Mouse (Mus musculus): ENCODE measurements around the gene Rchy1. TPM values are rescaled to one million over a fixed set of nuclear protein-coding genes. Genes with fewer than 3 reads are reported as not detected.
A peak's percentile ranks its signal among the peaks of the same experiment; 100 is the strongest.
"Not testable (repeated sequence)": the region's sequence is repeated elsewhere in the genome, so short reads cannot be mapped to it uniquely, and the experiment has no call there.

The Rchy1 gene
- polyA plus RNA-seq, 1 experiment from 2014 or later, result 40.9 TPM

- WGBS, result 100% methylated on average over 4 of the region's 4 CpGs
- ATAC-seq (ENCODE audit: low FRiP score) (no peak), DNase-seq (ENCODE audit: low spot score, missing footprints) (no peak)
- Histone ChIP-seq H3K27me3 (ENCODE audit: control insufficient read depth, insufficient read depth, low read length) (no peaks in the 10 kb centered on the region), H3K4me1 (ENCODE audit: control insufficient read depth, insufficient read depth, low read length) (no peaks in the 10 kb centered on the region), H3K9ac (ENCODE audit: low read length) (no peak overlapping the region), H3K4me2 (no peak overlapping the region), H3K9me3 (ENCODE audit: control insufficient read depth, low read length) (no peaks in the 10 kb centered on the region), H3K4me3 (ENCODE audit: low read depth, low read length) (no peak overlapping the region), H3K27ac (ENCODE audit: low read depth, low read length) (no peak overlapping the region), H3K36me3 (ENCODE audit: control insufficient read depth, insufficient read depth, low read length) (peaks cover 7% of the 10 kb centered on the region; the same call in 1 of the 2 replicates)
Observed at GRCm38 (mm10) chr5:91947008-91947407, 15.9 kb downstream of the Rchy1 start.

GRCm38 (mm10) chr5:91945609-91946008 is 17.3 kb downstream of the Rchy1 start:
- not testable (repeated sequence) for H3K9ac ChIP-seq (ENCODE audit: low read length); H3K27ac ChIP-seq (ENCODE audit: low read depth, low read length); H3K27me3 ChIP-seq (ENCODE audit: control insufficient read depth, insufficient read depth, low read length); H3K4me2 ChIP-seq; H3K4me1 ChIP-seq (ENCODE audit: control insufficient read depth, insufficient read depth, low read length); H3K4me3 ChIP-seq (ENCODE audit: low read depth, low read length); H3K9me3 ChIP-seq (ENCODE audit: control insufficient read depth, low read length); H3K36me3 ChIP-seq (ENCODE audit: control insufficient read depth, insufficient read depth, low read length)
- 50% methylated on average over 1 of the region's 1 CpGs for WGBS
- DNase-seq (ENCODE audit: low spot score, missing footprints) (peak; percentile 72), ATAC-seq (ENCODE audit: low FRiP score) (peak; percentile 24; the same call in 1 of the 2 replicates)

- Histone ChIP-seq H3K27ac (ENCODE audit: low read depth, low read length) (no peak overlapping the region), H3K9ac (ENCODE audit: low read length) (no peak overlapping the region), H3K36me3 (ENCODE audit: control insufficient read depth, insufficient read depth, low read length) (no peaks in the 10 kb centered on the region), H3K4me1 (ENCODE audit: control insufficient read depth, insufficient read depth, low read length) (no peaks in the 10 kb centered on the region), H3K27me3 (ENCODE audit: control insufficient read depth, insufficient read depth, low read length) (no peaks in the 10 kb centered on the region), H3K4me3 (ENCODE audit: low read depth, low read length) (no peak overlapping the region), H3K4me2 (no peak overlapping the region), H3K9me3 (ENCODE audit: control insufficient read depth, low read length) (no peaks in the 10 kb centered on the region)
- WGBS, result 91% methylated on average over 2 of the region's 2 CpGs
- DNase-seq (ENCODE audit: low spot score, missing footprints) (peak; percentile 54), ATAC-seq (ENCODE audit: low FRiP score) (no peak)
Observed at GRCm38 (mm10) chr5:91913231-91913630, 49.6 kb downstream of the Rchy1 start.

- 84% methylated on average over 13 of the region's 13 CpGs for WGBS
- no peaks in the 10 kb centered on the region for H3K9me3 ChIP-seq (ENCODE audit: control insufficient read depth, low read length)
- no peaks in the 10 kb centered on the region for H3K36me3 ChIP-seq (ENCODE audit: control insufficient read depth, insufficient read depth, low read length)
- no peak overlapping the region for H3K4me2 ChIP-seq
- H3K27me3 ChIP-seq (ENCODE audit: control insufficient read depth, insufficient read depth, low read length), result no peaks in the 10 kb centered on the region
- ATAC-seq (ENCODE audit: low FRiP score) (no peak), DNase-seq (ENCODE audit: low spot score, missing footprints) (no peak)
- no peak overlapping the region for H3K9ac ChIP-seq (ENCODE audit: low read length)
- no peak overlapping the region for H3K27ac ChIP-seq (ENCODE audit: low read depth, low read length)
- H3K4me3 ChIP-seq (ENCODE audit: low read depth, low read length), result no peak overlapping the region
- no peaks in the 10 kb centered on the region for H3K4me1 ChIP-seq (ENCODE audit: control insufficient read depth, insufficient read depth, low read length)
Observed at GRCm38 (mm10) chr5:91911384-91912106, 51.3 kb downstream of the Rchy1 start.

- H3K4me1 ChIP-seq (ENCODE audit: control insufficient read depth, insufficient read depth, low read length), result no peaks in the 10 kb centered on the region
- no peak for DNase-seq (ENCODE audit: low spot score, missing footprints)
- H3K9ac ChIP-seq (ENCODE audit: low read length), result no peak overlapping the region
- no peaks in the 10 kb centered on the region for H3K27me3 ChIP-seq (ENCODE audit: control insufficient read depth, insufficient read depth, low read length)
- no peak overlapping the region for H3K4me2 ChIP-seq
- no peak overlapping the region for H3K27ac ChIP-seq (ENCODE audit: low read depth, low read length)
- no peaks in the 10 kb centered on the region for H3K36me3 ChIP-seq (ENCODE audit: control insufficient read depth, insufficient read depth, low read length)
- no peaks in the 10 kb centered on the region for H3K9me3 ChIP-seq (ENCODE audit: control insufficient read depth, low read length)
- WGBS, result 88% methylated on average over 4 of the region's 4 CpGs
- ATAC-seq (ENCODE audit: low FRiP score), result no peak
- H3K4me3 ChIP-seq (ENCODE audit: low read depth, low read length), result no peak overlapping the region
Observed at GRCm38 (mm10) chr5:91910616-91911015, 52.3 kb downstream of the Rchy1 start.

- 59% methylated on average over 10 of the region's 10 CpGs for WGBS
- Histone ChIP-seq H3K4me3 (ENCODE audit: low read depth, low read length) (no peak overlapping the region), H3K9me3 (ENCODE audit: control insufficient read depth, low read length) (no peaks in the 10 kb centered on the region), H3K4me2 (no peak overlapping the region), H3K4me1 (ENCODE audit: control insufficient read depth, insufficient read depth, low read length) (no peaks in the 10 kb centered on the region), H3K36me3 (ENCODE audit: control insufficient read depth, insufficient read depth, low read length) (no peaks in the 10 kb centered on the region), H3K27ac (ENCODE audit: low read depth, low read length) (no peak overlapping the region), H3K27me3 (ENCODE audit: control insufficient read depth, insufficient read depth, low read length) (no peaks in the 10 kb centered on the region), H3K9ac (ENCODE audit: low read length) (no peak overlapping the region)
- ATAC-seq (ENCODE audit: low FRiP score), result no peak
- DNase-seq (ENCODE audit: low spot score, missing footprints), result peak; percentile 44
Observed at GRCm38 (mm10) chr5:91909010-91909620, 53.8 kb downstream of the Rchy1 start.

Other genes with a start within 250 kb of the Rchy1 start
- not detected in 2 replicates for gene Odaph, start 24.4 kb upstream of the Rchy1 start, polyA plus RNA-seq (2014; fragmentation: Nextera tagmentation; extraction: Ambion mirVana)
- gene Cdkl2, start 80.8 kb upstream of the Rchy1 start, polyA plus RNA-seq (2014; fragmentation: Nextera tagmentation; extraction: Ambion mirVana), result 0.37 and 0.48 TPM in 2 replicates
- 292 and 298 TPM in 2 replicates for gene G3bp2, start 120.7 kb upstream of the Rchy1 start, polyA plus RNA-seq (2014; fragmentation: Nextera tagmentation; extraction: Ambion mirVana)
- 25.9 and 29.4 TPM in 2 replicates for gene Uso1, start 174.9 kb upstream of the Rchy1 start, polyA plus RNA-seq (2014; fragmentation: Nextera tagmentation; extraction: Ambion mirVana)

All from midbrain, embryonic 11.5 days (tissue).